Mouse (Mus musculus): ENCODE results near the gene Ankrd22.
"Not testable (repeated sequence)": the region's sequence is repeated elsewhere in the genome, so short reads cannot be mapped to it uniquely, and the experiment has no call there.

Ankrd22 gene

GRCm38 (mm10) chr19:34165891-34166290 lies at the start of gene Ankrd22:
TSS of gene Ankrd22 (minus strand) at chr19:34166053.
- no peak for DNase-seq

- DNase-seq: no peak
Measured at GRCm38 (mm10) chr19:34214136-34214535, 48.3 kb upstream of the Ankrd22 start.

GRCm38 (mm10) chr19:34213251-34213645 lies 47.4 kb upstream of the Ankrd22 start:
- no peak for DNase-seq

- DNase-seq: no peak
Measured at GRCm38 (mm10) chr19:34212489-34213250, 46.8 kb upstream of the Ankrd22 start.

GRCm38 (mm10) chr19:34210841-34211240 lies 45.0 kb upstream of the Ankrd22 start:
- DNase-seq: no peak

- no peak for DNase-seq
Measured at GRCm38 (mm10) chr19:34209930-34210581, 44.2 kb upstream of the Ankrd22 start.

GRCm38 (mm10) chr19:34209031-34209430 lies 43.2 kb upstream of the Ankrd22 start:
- DNase-seq: no peak

GRCm38 (mm10) chr19:34206760-34207440 lies 41.0 kb upstream of the Ankrd22 start:
- DNase-seq: no peak

- not testable (repeated sequence) for DNase-seq
Measured at GRCm38 (mm10) chr19:34206128-34206527, 40.3 kb upstream of the Ankrd22 start.

GRCm38 (mm10) chr19:34202668-34203067 lies 36.8 kb upstream of the Ankrd22 start:
- no peak for DNase-seq

- no peak for DNase-seq
Measured at GRCm38 (mm10) chr19:34199488-34199887, 33.6 kb upstream of the Ankrd22 start.

GRCm38 (mm10) chr19:34198901-34199300 lies 33.0 kb upstream of the Ankrd22 start:
- no peak for DNase-seq

- DNase-seq: no peak
Measured at GRCm38 (mm10) chr19:34198066-34198465, 32.2 kb upstream of the Ankrd22 start.

GRCm38 (mm10) chr19:34195031-34195430 lies 29.2 kb upstream of the Ankrd22 start:
- no peak for DNase-seq

GRCm38 (mm10) chr19:34194132-34194745 lies 28.4 kb upstream of the Ankrd22 start:
- no peak for DNase-seq

GRCm38 (mm10) chr19:34193683-34194082 lies 27.8 kb upstream of the Ankrd22 start:
- DNase-seq: no peak

- peak; percentile 31 to 36 for DNase-seq
Measured at GRCm38 (mm10) chr19:34193149-34193548, 27.3 kb upstream of the Ankrd22 start.

- DNase-seq: peak; percentile 70 to 78
Measured at GRCm38 (mm10) chr19:34192008-34192963, 26.4 kb upstream of the Ankrd22 start, which contains the start of gene Stambpl1. TSS of gene Stambpl1 (plus strand) at chr19:34192229.

GRCm38 (mm10) chr19:34191645-34192007 lies 25.8 kb upstream of the Ankrd22 start:
- no peak for DNase-seq

GRCm38 (mm10) chr19:34186845-34187244 lies 21.0 kb upstream of the Ankrd22 start:
- DNase-seq: no peak

- no peak for DNase-seq
Measured at GRCm38 (mm10) chr19:34182490-34182889, 16.6 kb upstream of the Ankrd22 start.

- no peak for DNase-seq
Measured at GRCm38 (mm10) chr19:34181234-34181633, 15.4 kb upstream of the Ankrd22 start.
